Mouse (Mus musculus) midbrain, embryonic 11.5 days (tissue): ENCODE measurements around the gene Tenm3. TPM values are rescaled to one million over a fixed set of nuclear protein-coding genes. Genes with fewer than 3 reads are reported as not detected.

Experiments used
- ATAC-seq: fragments of 200-750 bp; cut with Nextera tagmentation; 2 replicates; pipeline ENCODE4 v1.8.0; 2017; ENCODE audit warnings: moderate TSS enrichment, moderate library complexity; ENCODE audit not compliant: low FRiP score
- DNase-seq: peaks from one replicate; pipeline ENCODE4 v3.0.0; 2015; ENCODE audit warnings: low spot score; ENCODE audit errors: missing footprints
- H3K27ac ChIP-seq: fragments of 300-500 bp; sonication (generic); 2 replicates; pipeline ENCODE4 v1.5.1; 2014; ENCODE audit warnings: low read depth, low read length
- H3K27me3 ChIP-seq: fragments of 300-500 bp; sonication (generic); 2 replicates; pipeline ENCODE4 v1.6.1; 2014; ENCODE audit warnings: mild to moderate bottlenecking, low read length, moderate library complexity, mixed read lengths; ENCODE audit not compliant: control insufficient read depth, insufficient read depth
- H3K36me3 ChIP-seq: fragments of 300-500 bp; sonication (generic); 2 replicates; pipeline ENCODE4 v1.6.1; 2014; ENCODE audit warnings: mild to moderate bottlenecking, low read length, moderate library complexity, mixed read lengths; ENCODE audit not compliant: control insufficient read depth, insufficient read depth
- H3K4me1 ChIP-seq: fragments of 300-500 bp; sonication (generic); 2 replicates; pipeline ENCODE4 v1.6.1; 2014; ENCODE audit warnings: low read length; ENCODE audit not compliant: control insufficient read depth, insufficient read depth
- H3K4me2 ChIP-seq: fragments of 300-500 bp; sonication (generic); 2 replicates; pipeline ENCODE4 v1.6.1; 2014; ENCODE audit warnings: mild to moderate bottlenecking, moderate library complexity
- H3K4me3 ChIP-seq: fragments of 300-500 bp; sonication (generic); 2 replicates; pipeline ENCODE4 v1.5.1; 2014; ENCODE audit warnings: low read depth, low read length
- H3K9ac ChIP-seq: fragments of 300-500 bp; sonication (generic); 2 replicates; pipeline ENCODE4 v1.6.1; 2014; ENCODE audit warnings: low read length
- H3K9me3 ChIP-seq: fragments of 300-500 bp; sonication (generic); 2 replicates; pipeline ENCODE4 v1.6.1; 2016; ENCODE audit warnings: low read length; ENCODE audit not compliant: control insufficient read depth
- WGBS: fragments of 180-500 bp; shearing (Covaris S2); extraction: QIAGEN DNeasy Blood & Tissue Kit; methylation state at CpG from one replicate; pipeline ENCODE4 v1.1.7; 2014; 5-methylcytosine and 5-hydroxymethylcytosine counted together
- polyA plus RNA-seq: library from polyadenylated mRNA; unstranded; fragments of >200 nt; fragmentation: Nextera tagmentation; extraction: Ambion mirVana; gene quantifications from 2 replicates; pipeline ENCODE4 v1.2.1, GENCODE M21; 2014

The Tenm3 gene
- polyA plus RNA-seq, 1 experiment from 2014 or later = 39.6 TPM

- H3K4me3 ChIP-seq = no peak overlapping the region
- no peak overlapping the region for H3K27ac ChIP-seq
- H3K9me3 ChIP-seq = no peaks in the 10 kb centered on the region
- H3K4me1 ChIP-seq = peaks cover 4% of the 10 kb centered on the region
- no peaks in the 10 kb centered on the region for H3K27me3 ChIP-seq
- H3K36me3 ChIP-seq = no peaks in the 10 kb centered on the region; the same call in 1 of the 2 replicates
- ATAC-seq (no peak), DNase-seq (no peak)
- WGBS = 89% methylated on average over 8 of the region's 8 CpGs
- no peak overlapping the region for H3K4me2 ChIP-seq
- no peak overlapping the region for H3K9ac ChIP-seq
These were observed 528.1 kb downstream of the Tenm3 start for GRCm38 (mm10) chr8:48315605-48316004.

- H3K36me3 ChIP-seq = no peaks in the 10 kb centered on the region; the same call in 1 of the 2 replicates
- 83% methylated on average over 5 of the region's 5 CpGs for WGBS
- H3K9ac ChIP-seq = no peak overlapping the region
- H3K4me1 ChIP-seq = peaks cover 20% of the 10 kb centered on the region
- no peak overlapping the region for H3K4me2 ChIP-seq
- no peak overlapping the region for H3K4me3 ChIP-seq
- H3K27me3 ChIP-seq = no peaks in the 10 kb centered on the region
- DNase-seq = no peak
- ATAC-seq = no peak
- H3K9me3 ChIP-seq = no peaks in the 10 kb centered on the region
- no peak overlapping the region for H3K27ac ChIP-seq
These were observed 529.8 kb downstream of the Tenm3 start for GRCm38 (mm10) chr8:48313985-48314368.

GRCm38 (mm10) chr8:48313210-48313984 is 530.4 kb downstream of the Tenm3 start:
- 76% methylated on average over 11 of the region's 11 CpGs for WGBS
- Histone ChIP-seq H3K9ac (no peak overlapping the region), H3K4me1 (peaks cover 26% of the 10 kb centered on the region), H3K4me2 (no peak overlapping the region), H3K27ac (no peak overlapping the region), H3K9me3 (no peaks in the 10 kb centered on the region), H3K4me3 (no peak overlapping the region), H3K36me3 (no peaks in the 10 kb centered on the region; the same call in 1 of the 2 replicates), H3K27me3 (no peaks in the 10 kb centered on the region)
- ATAC-seq (no peak), DNase-seq (no peak)

GRCm38 (mm10) chr8:48311706-48312105 is 532.0 kb downstream of the Tenm3 start:
- Histone ChIP-seq H3K27me3 (no peaks in the 10 kb centered on the region), H3K4me2 (no peak overlapping the region), H3K4me1 (peaks cover 26% of the 10 kb centered on the region), H3K36me3 (peaks cover 5% of the 10 kb centered on the region; the same call in 1 of the 2 replicates), H3K27ac (no peak overlapping the region), H3K9ac (no peak overlapping the region), H3K9me3 (no peaks in the 10 kb centered on the region), H3K4me3 (no peak overlapping the region)
- 82% methylated on average over 3 of the region's 3 CpGs for WGBS
- ATAC-seq (no peak), DNase-seq (no peak)

GRCm38 (mm10) chr8:48310240-48310849 is 533.4 kb downstream of the Tenm3 start:
- ATAC-seq (peak; percentile 54; the same call in 1 of the 2 replicates), DNase-seq (peak; percentile 89)
- peaks cover 26% of the 10 kb centered on the region for H3K4me1 ChIP-seq
- no peak overlapping the region for H3K4me2 ChIP-seq
- H3K27me3 ChIP-seq = no peaks in the 10 kb centered on the region
- H3K27ac ChIP-seq = no peak overlapping the region; the same call in 1 of the 2 replicates
- H3K4me3 ChIP-seq = no peak overlapping the region
- no peaks in the 10 kb centered on the region for H3K9me3 ChIP-seq
- H3K36me3 ChIP-seq = peaks cover 5% of the 10 kb centered on the region; the same call in 1 of the 2 replicates
- WGBS = 44% methylated on average over 10 of the region's 10 CpGs
- no peak overlapping the region for H3K9ac ChIP-seq

- WGBS = 51% methylated on average over 16 of the region's 16 CpGs
- H3K4me3 ChIP-seq = no peak overlapping the region
- DNase-seq (peak; percentile 89), ATAC-seq (peak; percentile 72)
- H3K36me3 ChIP-seq = peaks cover 5% of the 10 kb centered on the region; the same call in 1 of the 2 replicates
- no peak overlapping the region for H3K9ac ChIP-seq
- H3K4me2 ChIP-seq = no peak overlapping the region
- H3K27me3 ChIP-seq = no peaks in the 10 kb centered on the region
- no peaks in the 10 kb centered on the region for H3K9me3 ChIP-seq
- peak overlapping the region; percentile 57 for H3K27ac ChIP-seq
- H3K4me1 ChIP-seq = peaks cover 26% of the 10 kb centered on the region
These were observed 534.4 kb downstream of the Tenm3 start for GRCm38 (mm10) chr8:48309191-48309987.

GRCm38 (mm10) chr8:48304224-48304623 is 539.5 kb downstream of the Tenm3 start:
- peaks cover 5% of the 10 kb centered on the region; the same call in 1 of the 2 replicates for H3K36me3 ChIP-seq
- no peaks in the 10 kb centered on the region for H3K27me3 ChIP-seq
- no peak overlapping the region for H3K4me2 ChIP-seq
- no peak overlapping the region for H3K4me3 ChIP-seq
- H3K9ac ChIP-seq = no peak overlapping the region
- H3K9me3 ChIP-seq = no peaks in the 10 kb centered on the region
- WGBS = 88% methylated on average over 7 of the region's 7 CpGs
- no peak overlapping the region for H3K27ac ChIP-seq
- no peak for DNase-seq
- ATAC-seq = no peak
- H3K4me1 ChIP-seq = peaks cover 8% of the 10 kb centered on the region

- Histone ChIP-seq H3K27me3 (no peaks in the 10 kb centered on the region), H3K27ac (no peak overlapping the region), H3K36me3 (peaks cover 14% of the 10 kb centered on the region), H3K9ac (no peak overlapping the region), H3K4me2 (no peak overlapping the region), H3K4me1 (no peaks in the 10 kb centered on the region), H3K9me3 (no peaks in the 10 kb centered on the region), H3K4me3 (no peak overlapping the region)
- WGBS = 82% methylated on average over 12 of the region's 12 CpGs
- DNase-seq (no peak), ATAC-seq (no peak)
These were observed 543.1 kb downstream of the Tenm3 start for GRCm38 (mm10) chr8:48300613-48301037.
